9 mouse cellular contexts compared by ENCODE assay signal in the genomic region with DNA sequence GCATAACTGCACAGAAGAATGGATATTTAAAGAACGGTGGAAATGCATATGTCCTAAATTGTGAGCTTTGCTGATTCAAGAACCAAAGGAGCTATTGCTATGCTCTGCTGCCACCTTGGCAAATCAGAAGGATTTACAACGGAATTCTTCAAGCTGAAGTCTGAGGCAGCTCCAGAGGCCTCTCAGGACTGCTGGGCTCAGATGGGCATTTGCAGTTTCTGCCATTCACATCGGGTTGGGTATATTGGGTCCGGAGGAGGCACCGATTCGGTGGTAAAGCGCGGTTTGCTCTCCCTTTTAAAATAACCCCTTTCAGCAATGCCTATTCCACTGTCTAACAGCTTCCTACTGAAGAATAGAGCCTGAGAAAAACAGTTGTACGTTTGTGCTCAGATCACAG. TPM values are rescaled to one million over a fixed set of nuclear protein-coding genes. Genes with fewer than 3 reads are reported as not detected.
DNase-seq lines count a peak whose midpoint lies in the region; ATAC-seq and TF ChIP-seq lines count a peak whose summit lies in the region.
"Had no signal": no experiment of that assay in that cellular context is flagged by ENCODE, and none has a peak within 500 bp of the region (broad histone marks: within the 10 kb centered on the region; RNA-seq: fewer than 3 reads in every experiment).

No protein-coding gene starts in this region.

- no peak for TF ChIP-seq EP300 in heart, adult 2 months (IDR thresholded peaks at IDR 0.05; ENCODE audit: insufficient read depth, low read depth, low read length)

- H3K27me3 ChIP-seq in heart, adult 2 months (ENCODE audit: control insufficient read depth, insufficient read depth, low read length): no peaks in the 10 kb centered on the region
- H3K27me3 ChIP-seq in forebrain, embryonic 15.5 days: no peaks in the 10 kb centered on the region
- no peaks in the 10 kb centered on the region for H3K27me3 ChIP-seq in midbrain, embryonic 14.5 days (ENCODE audit: control insufficient read depth, insufficient read depth, low read length)

- peak; percentile 10 to 23 for DNase-seq in heart, adult 2 months
- DNase-seq in heart, adult 9 months (ENCODE audit: low spot score in 2 of 2): no peak
- peak; percentile 1 for DNase-seq in R1 (ENCODE audit: low read depth, low spot score)
- DNase-seq in layer of hippocampus, adult 9-10 months (ENCODE audit: low spot score): peak; percentile 38
- DNase-seq in midbrain, embryonic 14.5 days: peak; percentile 84
- no peak for DNase-seq in thymus, postnatal 14 days

- intact Hi-C loops in heart, adult 2 months (cut with DNase I): loop anchor here (10.0 kb wide), 2 partner anchors 1106 to 1266 kb away; no protein-coding TSS in a partner anchor

- no peak overlapping the region for H3K9ac ChIP-seq in heart, adult 2 months (ENCODE audit: low read depth, low read length)
- no peak overlapping the region for H3K9ac ChIP-seq in forebrain, embryonic 15.5 days (replicated peaks)
- H3K9ac ChIP-seq in midbrain, embryonic 14.5 days (replicated peaks; ENCODE audit: low read length): no peak overlapping the region

- no peak overlapping the region for H3K4me3 ChIP-seq in heart, adult 2 months
- no peak overlapping the region; the same call in 1 of the 2 replicates for H3K4me3 ChIP-seq in forebrain, embryonic 15.5 days
- no peak overlapping the region for H3K4me3 ChIP-seq in midbrain, embryonic 14.5 days (replicated peaks; ENCODE audit: low read depth, low read length)

- no peaks in the 10 kb centered on the region for H3K9me3 ChIP-seq in forebrain, embryonic 15.5 days
- H3K9me3 ChIP-seq in midbrain, embryonic 14.5 days (ENCODE audit: control insufficient read depth, low read length): no peaks in the 10 kb centered on the region

- no peak for ATAC-seq in forebrain, embryonic 15.5 days (replicated peaks)
- ATAC-seq in midbrain, embryonic 14.5 days (ENCODE audit: low FRiP score, low TSS enrichment): no peak
- ATAC-seq in erythroblast, adult 5-6 weeks (replicated peaks; ENCODE audit: low FRiP score, poor library complexity, severe bottlenecking): no peak

- H3K36me3 ChIP-seq in heart, adult 2 months (ENCODE audit: control insufficient read depth, insufficient read depth, low read length): no peaks in the 10 kb centered on the region
- no peaks in the 10 kb centered on the region for H3K36me3 ChIP-seq in forebrain, embryonic 15.5 days
- H3K36me3 ChIP-seq in midbrain, embryonic 14.5 days (ENCODE audit: control insufficient read depth, insufficient read depth, low read length): no peaks in the 10 kb centered on the region

- peaks cover 1% of the 10 kb centered on the region; the same call in 1 of the 2 replicates for H3K4me1 ChIP-seq in heart, adult 2 months (ENCODE audit: control insufficient read depth, insufficient read depth, low read length)
- H3K4me1 ChIP-seq in forebrain, embryonic 15.5 days: peaks cover 24% of the 10 kb centered on the region
- H3K4me1 ChIP-seq in midbrain, embryonic 14.5 days (ENCODE audit: control insufficient read depth, insufficient read depth, low read length): peaks cover 17% of the 10 kb centered on the region; the same call in 1 of the 2 replicates

- no peaks in the 10 kb centered on the region for H3K79me2 ChIP-seq in heart, adult 2 months (replicated peaks; ENCODE audit: control insufficient read depth, insufficient read depth, low read length)

- TF ChIP-seq POLR2A in heart, adult 2 months (IDR thresholded peaks at IDR 0.05; ENCODE audit: insufficient read depth, low read depth, low read length): no peak

- 23% methylated on average over 9 of the region's 9 CpGs for WGBS in heart, adult 2 months
- 3% methylated on average over 9 of the region's 9 CpGs for WGBS in forebrain, embryonic 15.5 days
- 4% methylated on average over 9 of the region's 9 CpGs for WGBS in midbrain, embryonic 14.5 days

- TF ChIP-seq CTCF in heart, adult 2 months (IDR thresholded peaks at IDR 0.05): peak; percentile 72

- H3K27ac ChIP-seq in heart, adult 2 months: no peak overlapping the region
- peak overlapping the region; percentile 35 for H3K27ac ChIP-seq in forebrain, embryonic 15.5 days (replicated peaks)
- no peak overlapping the region for H3K27ac ChIP-seq in midbrain, embryonic 14.5 days (replicated peaks; ENCODE audit: low read depth, low read length)
- H3K27ac ChIP-seq: macrophage had no signal

- H3K4me2 ChIP-seq in forebrain, embryonic 15.5 days (replicated peaks): peak overlapping the region; percentile 71
- H3K4me2 ChIP-seq in midbrain, embryonic 14.5 days (ENCODE audit: low read length): peak overlapping the region; percentile 80

RNA-seq across cellular contexts. Expression of a gene that starts 1.2 kb away (rescaled TPM):
- total RNA-seq in heart, adult 2 months (2021): 1 to 10 TPM; 4.8 to 6.9 TPM
- 2.2 and 4.2 TPM in 2 replicates for polyA plus RNA-seq in heart, adult 2 months (2012; rRNA removed)
- polyA plus RNA-seq in forebrain, embryonic 15.5 days (2015; fragmentation: Nextera tagmentation; extraction: Ambion mirVana): 36.3 and 37.5 TPM in 2 replicates
- polyA plus RNA-seq in midbrain, embryonic 14.5 days (2014; fragmentation: Nextera tagmentation; extraction: Ambion mirVana): 24.2 and 32.2 TPM in 2 replicates
- total RNA-seq in erythroblast, adult 5-6 weeks (2015; ENCODE audit: low replicate concordance): not detected in 2 replicates
- total RNA-seq in erythroblast, adult 5-6 weeks (2017; ENCODE audit: low replicate concordance): 0.14 TPM in 1 of 2 replicates, not detected in the other

Comparison
In these comparisons a context has a peak if more than half of its experiments do, and no peak if none do; other contexts are left out.
1. DNase-seq: peak in heart, adult 2 months (2 of 2), R1 (single experiment), layer of hippocampus, adult 9-10 months (single experiment) and midbrain, embryonic 14.5 days (single experiment); none in heart, adult 9 months (0 of 2) and thymus, postnatal 14 days (single experiment).